Mouse (Mus musculus) heart, adult 2 months (tissue): ENCODE measurements around the gene Cend1.

ENCODE experiments used
- CTCF ChIP-seq: fragments of 200-600 bp; IDR thresholded peaks from 2 replicates; pipeline ENCODE4 v1.8.1; 2022; ENCODE audit warnings: antibody characterized with exemption, mild to moderate bottlenecking, moderate library complexity
- EP300 ChIP-seq: fragments of 200-500 bp; IDR thresholded peaks from 2 replicates; pipeline ENCODE4 v1.6.1; 2011; ENCODE audit warnings: low read depth, low read length, control low read depth; ENCODE audit not compliant: insufficient read depth
- POLR2A ChIP-seq: fragments of 200-500 bp; IDR thresholded peaks from 2 replicates; pipeline ENCODE4 v1.6.1; 2011; ENCODE audit warnings: mild to moderate bottlenecking, low read depth, low read length, control low read depth; ENCODE audit not compliant: insufficient read depth

DNA sequence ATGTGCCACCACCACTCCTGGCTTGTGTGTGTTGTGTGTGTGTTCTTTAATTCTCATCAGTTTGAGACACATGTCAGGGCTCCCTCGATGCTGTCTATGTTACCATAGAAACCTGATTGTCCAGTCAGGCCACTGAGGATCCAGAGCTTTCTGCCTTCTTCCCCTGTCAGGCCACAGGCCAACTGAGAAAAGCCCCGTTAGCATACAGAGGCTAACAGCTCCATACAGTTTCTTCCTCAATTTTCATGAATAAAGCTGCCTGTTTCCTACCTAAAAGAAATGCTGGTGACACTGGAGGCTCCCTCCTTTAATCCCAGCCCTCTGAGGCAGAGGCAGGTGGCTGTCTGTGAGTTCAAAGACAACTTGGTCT, 7.2 kb upstream of the Cend1 start:
- no peak for TF ChIP-seq CTCF
- no peak for TF ChIP-seq POLR2A
- TF ChIP-seq EP300, result no peak
